Mouse (Mus musculus) hindbrain, postnatal 0 days (tissue): ENCODE data around the gene Myl12a. TPM values are rescaled to one million over a fixed set of nuclear protein-coding genes. Genes with fewer than 3 reads are reported as not detected.
"Not testable (repeated sequence)": the region's sequence is repeated elsewhere in the genome, so short reads cannot be mapped to it uniquely, and the experiment has no call there.

ENCODE experiments used
- ATAC-seq: fragments of 200-750 bp; cut with Nextera tagmentation; 2 replicates; pipeline ENCODE4 v1.8.0; 2017; ENCODE audit warnings: mild to moderate bottlenecking, moderate TSS enrichment, moderate library complexity
- DNase-seq: peaks from one replicate; pipeline ENCODE4 v3.0.0-alpha.2; 2015; ENCODE audit warnings: low spot score
- H3K27ac ChIP-seq: fragments of 300-500 bp; sonication (generic); 2 replicates; pipeline ENCODE4 v1.5.1; 2014; ENCODE audit warnings: mild to moderate bottlenecking
- H3K27me3 ChIP-seq: fragments of 300-500 bp; sonication (generic); 2 replicates; pipeline ENCODE4 v1.6.1; 2014; ENCODE audit warnings: low read length, mixed read lengths; ENCODE audit not compliant: insufficient read depth
- H3K36me3 ChIP-seq: fragments of 300-500 bp; sonication (generic); 2 replicates; pipeline ENCODE4 v1.6.1; 2014; ENCODE audit warnings: low read length, mixed read lengths; ENCODE audit not compliant: insufficient read depth
- H3K4me1 ChIP-seq: fragments of 300-500 bp; sonication (generic); 2 replicates; pipeline ENCODE4 v1.6.1; 2014; ENCODE audit warnings: antibody characterized with exemption, low read length, mixed read lengths; ENCODE audit not compliant: insufficient read depth
- H3K4me2 ChIP-seq: fragments of 300-500 bp; sonication (generic); 2 replicates; pipeline ENCODE4 v1.6.1; 2014; ENCODE audit warnings: low read depth, mild to moderate bottlenecking, low read length, moderate library complexity, mixed read lengths
- H3K4me3 ChIP-seq: fragments of 300-500 bp; sonication (generic); 2 replicates; pipeline ENCODE4 v1.5.1; 2014; ENCODE audit warnings: low read length
- H3K9ac ChIP-seq: fragments of 300-500 bp; sonication (generic); replicated peaks from 2 replicates; pipeline ENCODE4 v1.6.1; 2014; ENCODE audit warnings: mild to moderate bottlenecking, low read length, moderate library complexity, mixed read lengths
- H3K9me3 ChIP-seq: fragments of 300-500 bp; sonication (generic); 2 replicates; pipeline ENCODE4 v1.6.1; 2016; ENCODE audit warnings: low read length, mixed read lengths
- CTCF ChIP-seq: IDR thresholded peaks from 2 replicates; pipeline ENCODE4 v1.5.1; 2016; ENCODE audit warnings: antibody characterized with exemption, control low read depth, low read depth
- WGBS: fragments of 180-500 bp; shearing (Covaris S2); extraction: QIAGEN DNeasy Blood & Tissue Kit; methylation state at CpG from one replicate; pipeline ENCODE4 v1.1.7; 2014; 5-methylcytosine and 5-hydroxymethylcytosine counted together
- polyA plus RNA-seq: library from polyadenylated mRNA; unstranded; fragments of >200 nt; fragmentation: Nextera tagmentation; extraction: Ambion mirVana; gene quantifications from 2 replicates; pipeline ENCODE4 v1.2.1, GENCODE M21; 2015
- total RNA-seq: library from RNA; depleted of rRNA; stranded (reverse); fragments of >200 nt; gene quantifications from 2 replicates; pipeline ENCODE4 v1.2.3, GENCODE M21; 2014

The Myl12a gene
- total and polyA plus RNA-seq, 2 experiments from 2014 or later: 36.5 to 101 TPM

DNA sequence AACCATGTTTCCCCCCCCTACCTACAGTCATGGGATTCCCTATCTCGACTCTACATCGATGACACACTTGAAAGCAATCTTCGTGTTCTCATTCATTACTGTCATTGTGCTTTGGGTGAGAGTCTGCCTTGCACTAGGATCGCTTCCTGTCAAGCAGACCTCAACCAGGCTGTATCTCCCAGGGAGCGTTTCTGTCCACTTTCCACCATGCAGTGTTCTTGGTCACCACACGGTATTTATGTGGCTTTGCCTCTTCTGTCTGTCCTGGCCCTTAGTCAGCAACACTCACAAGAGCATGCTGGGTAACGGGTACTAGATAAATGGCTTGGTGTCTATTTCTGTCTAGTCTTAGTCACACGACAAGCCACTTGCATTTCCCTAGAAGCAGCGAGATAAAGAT, 29.3 kb downstream of the Myl12a start:
- no peaks in the 10 kb centered on the region for H3K27me3 ChIP-seq
- no peak for ATAC-seq

DNA sequence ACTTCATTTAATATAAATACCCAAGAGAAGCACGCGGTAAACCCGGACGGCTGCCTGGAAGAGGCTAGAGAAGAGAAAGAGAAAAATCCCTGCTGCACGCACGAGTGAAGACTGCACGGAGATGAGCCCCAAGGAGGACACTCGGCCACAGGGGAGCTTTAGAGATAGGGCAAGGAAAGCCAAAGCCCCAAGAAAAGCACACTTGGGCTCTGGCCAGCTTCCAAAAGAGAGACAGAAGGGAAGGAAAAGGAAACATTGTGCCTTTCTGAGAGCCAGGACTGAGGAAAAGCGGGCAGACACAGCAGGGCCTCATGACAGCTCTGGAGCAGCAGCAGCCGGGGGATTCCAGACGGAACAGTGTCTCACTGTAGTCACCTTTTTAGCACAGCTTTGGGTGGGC, 31.5 kb downstream of the Myl12a start:
- no peaks in the 10 kb centered on the region for H3K9me3 ChIP-seq
- no peak for TF ChIP-seq CTCF
- H3K27ac ChIP-seq: no peak overlapping the region
- peak; percentile 40 for DNase-seq
- H3K36me3 ChIP-seq: peaks cover 23% of the 10 kb centered on the region; the same call in 1 of the 2 replicates
- H3K4me1 ChIP-seq: 0 out of 2 replicates have a peak, but pooled peaks cover 4% of the 10 kb centered on the region
- no peak overlapping the region for H3K9ac ChIP-seq
- no peak for ATAC-seq
- no peak overlapping the region for H3K4me3 ChIP-seq
- WGBS: 35% methylated on average over 11 of the region's 11 CpGs
- no peak overlapping the region for H3K4me2 ChIP-seq
- H3K27me3 ChIP-seq: no peaks in the 10 kb centered on the region

More for the DNA sequence above, 29.3 kb downstream of the Myl12a start:
- Histone ChIP-seq H3K4me1 (no peaks in the 10 kb centered on the region), H3K27ac (no peak overlapping the region), H3K9me3 (no peaks in the 10 kb centered on the region), H3K9ac (no peak overlapping the region), H3K4me3 (no peak overlapping the region), H3K4me2 (no peak overlapping the region), H3K36me3 (peaks cover 31% of the 10 kb centered on the region; the same call in 1 of the 2 replicates)
- WGBS: 89% methylated on average over 9 of the region's 9 CpGs
- TF ChIP-seq CTCF: no peak
- no peak for DNase-seq

DNA sequence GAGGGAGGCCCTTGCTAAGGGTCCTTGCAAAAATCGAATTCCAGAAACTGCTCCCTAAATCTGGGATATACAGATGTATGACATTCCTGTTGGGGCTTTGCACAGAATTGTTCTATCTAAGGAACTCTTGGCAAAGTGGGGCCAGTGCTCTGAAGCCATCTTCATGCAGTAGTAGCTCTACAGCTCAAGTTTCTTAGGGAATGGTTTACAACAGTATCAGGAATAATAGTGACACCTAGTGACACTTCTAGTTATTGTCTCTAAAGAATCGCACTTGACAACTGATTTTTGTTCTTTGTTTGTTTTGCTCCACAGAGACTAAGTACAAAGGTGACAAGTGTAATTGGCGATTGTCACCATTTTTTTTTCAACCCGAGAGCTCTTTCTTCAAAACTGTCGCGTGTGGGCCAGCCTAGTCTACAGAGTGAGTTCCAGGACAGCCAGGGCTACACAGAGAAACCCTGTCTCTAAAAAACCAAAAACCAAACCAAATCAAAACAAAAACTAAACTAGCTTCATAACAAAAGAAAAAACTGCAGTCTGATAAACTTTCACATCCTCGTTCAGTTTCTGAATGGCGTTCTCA, 34.0 kb downstream of the Myl12a start:
- H3K27me3 ChIP-seq: no peaks in the 10 kb centered on the region
- 0 out of 2 replicates have a peak, but pooled peaks cover 4% of the 10 kb centered on the region for H3K4me1 ChIP-seq
- ATAC-seq (no peak), DNase-seq (peak; percentile 81)
- H3K27ac ChIP-seq: no peak overlapping the region
- H3K4me3 ChIP-seq: no peak overlapping the region
- no peaks in the 10 kb centered on the region for H3K9me3 ChIP-seq
- 22% methylated on average over 8 of the region's 8 CpGs for WGBS
- no peak overlapping the region for H3K9ac ChIP-seq
- TF ChIP-seq CTCF: peak; percentile 75
- no peak overlapping the region for H3K4me2 ChIP-seq
- peaks cover 5% of the 10 kb centered on the region; the same call in 1 of the 2 replicates for H3K36me3 ChIP-seq

DNA sequence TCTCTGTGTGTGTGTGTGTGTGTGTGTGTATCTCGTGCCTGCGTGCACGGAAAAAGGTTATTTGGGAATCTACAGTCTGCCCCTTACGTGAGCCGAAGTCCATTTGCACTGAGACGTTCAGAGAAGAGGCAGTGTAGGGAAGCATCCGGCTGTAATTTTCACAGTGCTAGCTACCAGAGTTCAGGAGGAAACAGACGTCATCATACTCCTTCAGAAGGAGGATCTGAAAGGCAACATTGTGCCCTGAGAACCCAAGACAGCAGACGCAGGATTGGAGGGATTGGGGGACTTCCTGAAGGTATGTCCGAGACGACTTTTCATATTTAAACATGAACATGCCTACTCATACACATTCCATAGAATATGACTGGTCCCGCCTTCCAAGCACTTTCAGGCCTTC, 35.0 kb downstream of the Myl12a start:
- 0 out of 2 replicates have a peak, but pooled peaks cover 4% of the 10 kb centered on the region for H3K4me1 ChIP-seq
- DNase-seq: no peak
- no peaks in the 10 kb centered on the region for H3K9me3 ChIP-seq
- no peak overlapping the region for H3K27ac ChIP-seq
- H3K4me2 ChIP-seq: no peak overlapping the region
- H3K4me3 ChIP-seq: no peak overlapping the region
- 49% methylated on average over 12 of the region's 12 CpGs for WGBS
- H3K9ac ChIP-seq: no peak overlapping the region
- H3K36me3 ChIP-seq: no peaks in the 10 kb centered on the region
- ATAC-seq: no peak
- no peaks in the 10 kb centered on the region for H3K27me3 ChIP-seq
- no peak for TF ChIP-seq CTCF

DNA sequence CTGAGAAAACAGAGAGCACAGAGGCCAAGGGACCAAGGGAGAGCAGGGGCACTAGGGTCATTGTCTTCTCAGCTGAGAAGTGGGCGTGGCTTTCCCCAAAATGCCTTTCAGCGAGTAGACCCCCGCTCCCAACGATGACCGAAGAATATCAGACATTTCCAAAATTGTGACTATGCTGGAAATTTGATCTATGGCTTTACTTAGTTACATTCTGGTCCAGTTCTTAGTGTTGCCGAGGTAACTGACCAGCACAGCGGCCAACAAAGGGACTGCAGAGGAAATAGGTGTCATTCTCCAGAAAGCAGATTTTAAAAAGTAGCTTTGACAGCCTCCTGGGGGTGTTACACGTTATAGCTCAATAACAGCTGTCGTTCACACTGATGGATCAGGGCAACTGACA, 35.5 kb downstream of the Myl12a start:
- Histone ChIP-seq H3K4me1 (0 out of 2 replicates have a peak, but pooled peaks cover 4% of the 10 kb centered on the region), H3K9me3 (no peaks in the 10 kb centered on the region), H3K36me3 (no peaks in the 10 kb centered on the region), H3K9ac (no peak overlapping the region), H3K27me3 (no peaks in the 10 kb centered on the region), H3K27ac (no peak overlapping the region), H3K4me2 (no peak overlapping the region), H3K4me3 (no peak overlapping the region)
- ATAC-seq (no peak), DNase-seq (peak; percentile 42)
- TF ChIP-seq CTCF: peak; percentile 54
- WGBS: 9% methylated on average over 9 of the region's 9 CpGs

DNA sequence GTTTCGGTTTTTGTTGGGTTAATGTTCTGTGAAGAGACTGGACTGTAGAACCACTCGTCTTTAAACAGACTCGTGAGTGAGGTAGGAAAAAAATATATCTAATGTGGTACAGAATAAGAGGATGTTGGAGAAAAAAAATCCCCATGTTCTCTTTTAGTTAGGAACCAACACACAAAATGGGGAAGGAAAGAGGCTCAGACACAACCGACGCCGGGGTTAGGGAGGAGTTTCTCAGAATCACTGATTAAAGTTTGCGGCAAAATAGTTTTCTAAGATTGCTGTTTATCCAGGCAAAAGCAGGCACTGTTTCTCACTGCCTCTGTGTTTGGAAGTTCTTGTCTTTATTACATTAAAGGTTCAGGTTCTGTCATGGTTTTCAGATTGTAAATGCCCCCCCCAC, 36.6 kb downstream of the Myl12a start:
- ATAC-seq: no peak
- no peak for DNase-seq
- Histone ChIP-seq H3K27me3 (no peaks in the 10 kb centered on the region), H3K4me3 (no peak overlapping the region), H3K4me1 (0 out of 2 replicates have a peak, but pooled peaks cover 4% of the 10 kb centered on the region), H3K4me2 (no peak overlapping the region), H3K36me3 (no peaks in the 10 kb centered on the region), H3K9me3 (no peaks in the 10 kb centered on the region), H3K9ac (no peak overlapping the region), H3K27ac (no peak overlapping the region)
- TF ChIP-seq CTCF: no peak
- WGBS: 93% methylated on average over 7 of the region's 7 CpGs

DNA sequence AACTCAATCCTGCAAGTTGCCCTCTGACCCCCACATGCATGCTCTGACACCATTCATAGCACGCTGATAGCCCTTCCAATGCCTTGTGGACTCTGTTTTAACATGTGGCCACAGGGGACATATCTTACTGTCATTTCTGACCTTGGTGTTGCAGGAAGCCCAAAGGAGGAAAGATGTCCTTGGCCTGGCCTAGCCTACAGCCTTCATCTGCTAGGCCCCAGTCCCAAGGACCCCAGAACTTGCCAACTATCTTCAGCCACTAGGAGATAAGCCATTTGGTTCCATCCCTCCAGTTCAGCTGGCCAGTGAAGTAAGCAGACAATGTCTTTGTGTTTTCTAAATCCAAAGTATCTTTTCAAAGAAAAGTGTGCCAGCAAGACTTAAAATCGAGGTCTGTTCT, 37.4 kb downstream of the Myl12a start:
- Histone ChIP-seq H3K4me3 (no peak overlapping the region), H3K36me3 (no peaks in the 10 kb centered on the region), H3K9me3 (no peaks in the 10 kb centered on the region), H3K27me3 (no peaks in the 10 kb centered on the region), H3K4me2 (no peak overlapping the region), H3K4me1 (0 out of 2 replicates have a peak, but pooled peaks cover 4% of the 10 kb centered on the region), H3K9ac (no peak overlapping the region), H3K27ac (no peak overlapping the region)
- ATAC-seq: no peak
- no peak for TF ChIP-seq CTCF
- 85% methylated on average over 2 of the region's 2 CpGs for WGBS
- DNase-seq: no peak

DNA sequence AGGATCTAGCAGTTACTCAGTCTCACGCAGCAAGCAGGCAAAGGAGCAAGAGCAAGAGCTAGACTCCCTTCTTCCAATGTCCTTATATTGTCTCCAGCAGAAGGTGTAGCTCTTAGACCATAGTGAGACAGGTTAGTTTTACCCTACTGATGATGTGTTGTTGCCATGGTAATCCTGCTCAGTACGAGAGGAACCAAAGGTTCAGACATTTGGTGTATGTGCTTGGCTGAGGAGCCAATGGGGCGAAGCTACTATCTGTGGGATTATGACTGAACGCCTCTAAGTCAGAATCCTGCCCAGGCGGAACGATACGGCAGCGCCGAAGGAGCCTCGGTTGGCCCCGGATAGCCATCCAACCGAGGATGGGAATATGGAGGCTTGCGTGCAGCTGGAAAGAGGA, 39.1 kb downstream of the Myl12a start:
- not testable (repeated sequence) for H3K9me3 ChIP-seq, DNase-seq, H3K36me3 ChIP-seq, H3K4me3 ChIP-seq, H3K27ac ChIP-seq, H3K27me3 ChIP-seq, H3K9ac ChIP-seq, H3K4me2 ChIP-seq, H3K4me1 ChIP-seq
- peak; percentile 100 for ATAC-seq
- 82% methylated on average over 13 of the region's 13 CpGs for WGBS
